8 mouse cellular contexts compared by ENCODE assay signal in the genomic region with DNA sequence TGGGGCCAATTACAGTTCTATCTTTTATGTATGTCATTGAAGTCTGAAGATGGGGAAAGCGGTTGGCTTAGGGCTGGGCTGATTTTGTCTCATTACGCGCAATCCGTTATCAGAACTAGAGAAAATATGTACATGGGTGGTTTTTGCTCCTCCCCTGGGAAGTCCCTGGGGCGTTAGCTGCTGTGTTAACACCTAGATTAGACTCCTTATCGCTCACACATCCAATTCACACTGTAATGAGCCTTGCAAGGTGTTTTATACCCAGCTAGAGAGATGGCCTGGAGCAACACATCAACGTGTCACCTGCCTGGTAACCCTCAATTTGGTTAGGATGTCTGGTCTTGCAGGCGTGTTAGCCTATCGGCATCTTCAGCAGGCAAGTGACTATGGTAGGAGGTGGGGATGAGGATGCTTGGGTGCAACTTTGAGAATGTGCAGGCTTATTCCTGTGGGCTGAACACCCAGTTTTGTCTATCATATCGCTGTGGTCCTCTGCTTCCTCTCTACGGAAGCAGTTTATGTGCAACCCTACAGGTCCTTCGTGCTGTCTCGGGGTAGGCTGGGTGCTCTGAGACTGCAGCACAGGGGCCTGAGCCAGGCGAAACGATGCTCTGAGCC. TPM values are rescaled to one million over a fixed set of nuclear protein-coding genes. Genes with fewer than 3 reads are reported as not detected.
DNase-seq lines count a peak whose midpoint lies in the region; ATAC-seq and TF ChIP-seq lines count a peak whose summit lies in the region.

No protein-coding gene starts in this region.

- peak overlapping the region; percentile 91; the same call in 1 of the 2 replicates for H3K27ac ChIP-seq in heart, embryonic 10.5 days
- peak overlapping the region; percentile 97 for H3K27ac ChIP-seq in bone marrow, adult 2 months (ENCODE audit: control insufficient read depth, insufficient read depth, low read depth, low read length, poor library complexity)
- peak overlapping the region; percentile 99; the same call in 1 of the 2 replicates for H3K27ac ChIP-seq in hindbrain, embryonic 10.5 days

- peak; percentile 32; the same call in 1 of the 2 replicates for TF ChIP-seq POLR2A in bone marrow, adult 2 months (IDR thresholded peaks at IDR 0.05; ENCODE audit: borderline replicate concordance, control insufficient read depth, low read depth, low read length)

- H3K4me1 ChIP-seq in heart, embryonic 10.5 days, result peaks cover 80% of the 10 kb centered on the region
- peaks cover 14% of the 10 kb centered on the region for H3K4me1 ChIP-seq in bone marrow, adult 2 months (ENCODE audit: control insufficient read depth, insufficient read depth, low read length)
- H3K4me1 ChIP-seq in hindbrain, embryonic 10.5 days (replicated peaks), result peaks cover 79% of the 10 kb centered on the region

- peaks cover 30% of the 10 kb centered on the region for H3K36me3 ChIP-seq in heart, embryonic 10.5 days
- peaks cover 54% of the 10 kb centered on the region for H3K36me3 ChIP-seq in hindbrain, embryonic 10.5 days

- peak; percentile 12 for ATAC-seq in megakaryocyte progenitor cell, adult 5-6 weeks (replicated peaks; ENCODE audit: poor library complexity)

- intact Hi-C loops in heart, postnatal 14 days (cut with DNase I), result loop anchor here (2.0 to 5.0 kb wide), 2 partner anchors 36 to 160 kb away; a partner anchor contains a TSS

- no peaks in the 10 kb centered on the region for H3K27me3 ChIP-seq in heart, embryonic 10.5 days (ENCODE audit: insufficient read depth, poor library complexity, severe bottlenecking)
- peaks cover 7% of the 10 kb centered on the region for H3K27me3 ChIP-seq in hindbrain, embryonic 10.5 days (ENCODE audit: insufficient read depth, poor library complexity, severe bottlenecking)

- DNase-seq in heart, embryonic 10.5 days (ENCODE audit: low spot score), result no peak
- no peak for DNase-seq in heart, postnatal 14 days
- DNase-seq in hindbrain, embryonic 10.5 days (ENCODE audit: low spot score), result no peak
- no peak for DNase-seq in embryo, embryonic 9.5 days (ENCODE audit: extremely low spot score)
- no peak for DNase-seq in frontal cortex, postnatal 10 days (ENCODE audit: low spot score in 2 of 2)
- DNase-seq in ovary, postnatal 14 days (ENCODE audit: low spot score), result no peak

- peak overlapping the region; percentile 97 for H3K4me3 ChIP-seq in heart, embryonic 10.5 days
- H3K4me3 ChIP-seq in bone marrow, adult 2 months (replicated peaks; ENCODE audit: control insufficient read depth, low read depth, low read length), result peak overlapping the region; percentile 83
- H3K4me3 ChIP-seq in hindbrain, embryonic 10.5 days, result peak overlapping the region; percentile 96

- WGBS in heart, embryonic 10.5 days, result 66% methylated on average over 15 of the region's 15 CpGs
- 18% methylated on average over 15 of the region's 15 CpGs for WGBS in bone marrow, adult 2 months
- WGBS in hindbrain, embryonic 10.5 days, result 79% methylated on average over 15 of the region's 15 CpGs

- no peak for TF ChIP-seq CTCF in bone marrow, adult 2 months (IDR thresholded peaks at IDR 0.05; ENCODE audit: control insufficient read depth, insufficient read depth, low read length)

- H3K9me3 ChIP-seq in heart, embryonic 10.5 days, result no peaks in the 10 kb centered on the region
- H3K9me3 ChIP-seq in hindbrain, embryonic 10.5 days, result no peaks in the 10 kb centered on the region

RNA-seq across cellular contexts. Expression of a gene that starts 1.0 kb away (rescaled TPM):
- 69.0 and 130 TPM in 2 replicates for polyA plus RNA-seq in heart, embryonic 10.5 days (2016; fragmentation: Nextera tagmentation; extraction: Ambion mirVana)
- total RNA-seq in heart, postnatal 14 days (2021), result 100 to 1,000 TPM; 124 to 141 TPM
- polyA plus RNA-seq in bone marrow, adult 2 months (2011; ENCODE audit: insufficient read depth, insufficient read length, low replicate concordance, missing spikeins), result 130 and 224 TPM in 2 replicates
- polyA plus RNA-seq in hindbrain, embryonic 10.5 days (2016; fragmentation: Nextera tagmentation; extraction: Ambion mirVana), result 9.7 and 10.1 TPM in 2 replicates
- total RNA-seq in megakaryocyte progenitor cell, adult 5-6 weeks (2015), result 7.9 and 8.1 TPM in 2 replicates
- total RNA-seq in megakaryocyte progenitor cell, adult 5-6 weeks (2017), result 27.2 and 30.3 TPM in 2 replicates

RNA-seq across cellular contexts. Expression of a gene that starts 2.4 kb away (rescaled TPM):
- 75.9 and 88.9 TPM in 2 replicates for polyA plus RNA-seq in heart, embryonic 10.5 days (2016; fragmentation: Nextera tagmentation; extraction: Ambion mirVana)
- total RNA-seq in heart, postnatal 14 days (2021), result 10 to 100 TPM; 38.6 to 40.1 TPM
- polyA plus RNA-seq in bone marrow, adult 2 months (2011; ENCODE audit: insufficient read depth, insufficient read length, low replicate concordance, missing spikeins), result 33.5 and 37.8 TPM in 2 replicates
- 149 and 192 TPM in 2 replicates for polyA plus RNA-seq in hindbrain, embryonic 10.5 days (2016; fragmentation: Nextera tagmentation; extraction: Ambion mirVana)
- 40.5 and 42.3 TPM in 2 replicates for total RNA-seq in megakaryocyte progenitor cell, adult 5-6 weeks (2015)
- total RNA-seq in megakaryocyte progenitor cell, adult 5-6 weeks (2017), result 20.3 and 22.9 TPM in 2 replicates

RNA-seq across cellular contexts. Expression of a gene that starts 13.6 kb away (rescaled TPM):
- 4.2 and 4.3 TPM in 2 replicates for polyA plus RNA-seq in heart, embryonic 10.5 days (2016; fragmentation: Nextera tagmentation; extraction: Ambion mirVana)
- total RNA-seq in heart, postnatal 14 days (2021), result 10 to 100 TPM; 47.2 to 55.5 TPM
- polyA plus RNA-seq in bone marrow, adult 2 months (2011; ENCODE audit: insufficient read depth, insufficient read length, low replicate concordance, missing spikeins), result 10.5 and 13.4 TPM in 2 replicates
- polyA plus RNA-seq in hindbrain, embryonic 10.5 days (2016; fragmentation: Nextera tagmentation; extraction: Ambion mirVana), result 2.7 and 6.9 TPM in 2 replicates
- total RNA-seq in megakaryocyte progenitor cell, adult 5-6 weeks (2015), result 6.1 and 7.6 TPM in 2 replicates
- total RNA-seq in megakaryocyte progenitor cell, adult 5-6 weeks (2017), result 2.7 and 5.6 TPM in 2 replicates

RNA-seq across cellular contexts. Expression of a gene that starts 22.9 kb away (rescaled TPM):
- polyA plus RNA-seq in heart, embryonic 10.5 days (2016; fragmentation: Nextera tagmentation; extraction: Ambion mirVana), result 0.15 TPM in 1 of 2 replicates, not detected in the other
- total RNA-seq in heart, postnatal 14 days (2021), result not detected
- polyA plus RNA-seq in bone marrow, adult 2 months (2011; ENCODE audit: insufficient read depth, insufficient read length, low replicate concordance, missing spikeins), result not detected in 2 replicates
- polyA plus RNA-seq in hindbrain, embryonic 10.5 days (2016; fragmentation: Nextera tagmentation; extraction: Ambion mirVana), result 0.16 and 0.21 TPM in 2 replicates
- not detected in 2 replicates for total RNA-seq in megakaryocyte progenitor cell, adult 5-6 weeks (2015)
- 0.14 TPM in 1 of 2 replicates, not detected in the other for total RNA-seq in megakaryocyte progenitor cell, adult 5-6 weeks (2017)

RNA-seq across cellular contexts. Expression of a gene that starts 38.4 kb away (rescaled TPM):
- 20.1 and 26.3 TPM in 2 replicates for polyA plus RNA-seq in heart, embryonic 10.5 days (2016; fragmentation: Nextera tagmentation; extraction: Ambion mirVana)
- total RNA-seq in heart, postnatal 14 days (2021), result 10 to 100 TPM; 24.0 to 24.9 TPM
- polyA plus RNA-seq in bone marrow, adult 2 months (2011; ENCODE audit: insufficient read depth, insufficient read length, low replicate concordance, missing spikeins), result 43.5 and 99.7 TPM in 2 replicates
- 27.3 and 30.8 TPM in 2 replicates for polyA plus RNA-seq in hindbrain, embryonic 10.5 days (2016; fragmentation: Nextera tagmentation; extraction: Ambion mirVana)
- 21.6 and 24.5 TPM in 2 replicates for total RNA-seq in megakaryocyte progenitor cell, adult 5-6 weeks (2015)
- total RNA-seq in megakaryocyte progenitor cell, adult 5-6 weeks (2017), result 15.6 and 15.7 TPM in 2 replicates
